Mouse (Mus musculus) c-Kit-positive CD71-positive TER-119-positive erythroid progenitor cells, embryonic 14.5 days (primary cell): ENCODE data around the gene Baiap3.

ENCODE experiments used
- DNase-seq: peaks from one replicate; pipeline ENCODE4 v3.0.0-alpha.2; 2013; ENCODE audit warnings: low spot score

Gene Baiap3

GRCm38 (mm10) chr17:25210680-25211466 lies 45.3 kb downstream of the Baiap3 start:
- no peak for DNase-seq

GRCm38 (mm10) chr17:25210006-25210405 lies 46.2 kb downstream of the Baiap3 start:
- no peak for DNase-seq

- no peak for DNase-seq
Measured at GRCm38 (mm10) chr17:25202401-25202800, 53.8 kb downstream of the Baiap3 start.
